Mouse (Mus musculus): Measurements from ENCODE around the gene Pde4d.

Gene Pde4d

GRCm38 (mm10) chr13:109903764-109904510 is 1454.2 kb downstream of the Pde4d start:
- in situ Hi-C loops (cut with MboI, MseI): loop anchor here (5.0 to 10.0 kb wide), 2 partner anchors 82 to 669 kb away; no protein-coding TSS in a partner anchor

- in situ Hi-C loops (cut with MboI, MseI): loop anchor here in 1 of 2 experiments (10.0 kb wide), 1 partner anchor 672 kb away; no protein-coding TSS in a partner anchor
These were observed 1456.7 kb downstream of the Pde4d start for GRCm38 (mm10) chr13:109906342-109906888.

GRCm38 (mm10) chr13:109907634-109908033 is 1457.9 kb downstream of the Pde4d start:
- in situ Hi-C loops (cut with MboI, MseI): loop anchor here in 1 of 2 experiments (10.0 kb wide), 1 partner anchor 673 kb away; no protein-coding TSS in a partner anchor

GRCm38 (mm10) chr13:109908386-109908785 is 1458.6 kb downstream of the Pde4d start:
- in situ Hi-C loops (cut with MboI, MseI): loop anchor here in 1 of 2 experiments (10.0 kb wide), 1 partner anchor 674 kb away; no protein-coding TSS in a partner anchor

GRCm38 (mm10) chr13:109909111-109909510 is 1459.4 kb downstream of the Pde4d start:
- in situ Hi-C loops (cut with MboI, MseI): loop anchor here in 1 of 2 experiments (10.0 kb wide), 1 partner anchor 674 kb away; no protein-coding TSS in a partner anchor

- in situ Hi-C loops (cut with MboI, MseI): loop anchor here (5.0 kb wide), 3 partner anchors 84 to 139 kb away; no protein-coding TSS in a partner anchor
These were observed 1461.2 kb downstream of the Pde4d start for GRCm38 (mm10) chr13:109910915-109911314.

- in situ Hi-C loops (cut with MboI, MseI): loop anchor here (5.0 kb wide), 3 partner anchors 85 to 140 kb away; no protein-coding TSS in a partner anchor
These were observed 1462.9 kb downstream of the Pde4d start for GRCm38 (mm10) chr13:109912635-109913034.

GRCm38 (mm10) chr13:109914246-109914645 is 1464.5 kb downstream of the Pde4d start:
- in situ Hi-C loops (cut with MboI, MseI): loop anchor here (5.0 kb wide), 3 partner anchors 87 to 142 kb away; no protein-coding TSS in a partner anchor

- in situ Hi-C loops (cut with MboI, MseI): loop anchor here (5.0 kb wide), 3 partner anchors 88 to 143 kb away; no protein-coding TSS in a partner anchor
These were observed 1465.1 kb downstream of the Pde4d start for GRCm38 (mm10) chr13:109914846-109915245.

GRCm38 (mm10) chr13:109915501-109915900 is 1465.8 kb downstream of the Pde4d start:
- in situ Hi-C loops (cut with MboI, MseI): no loop called here

- in situ Hi-C loops (cut with MboI, MseI): no loop called here
These were observed 1466.2 kb downstream of the Pde4d start for GRCm38 (mm10) chr13:109915964-109916363.

GRCm38 (mm10) chr13:109917551-109917950 is 1467.8 kb downstream of the Pde4d start:
- in situ Hi-C loops (cut with MboI, MseI): no loop called here

GRCm38 (mm10) chr13:109918631-109919030 is 1468.9 kb downstream of the Pde4d start:
- in situ Hi-C loops (cut with MboI, MseI): no loop called here

- in situ Hi-C loops (cut with MboI, MseI): loop anchor here (10.0 kb wide), 2 partner anchors 445 to 455 kb away; no protein-coding TSS in a partner anchor
These were observed 1470.5 kb downstream of the Pde4d start for GRCm38 (mm10) chr13:109920256-109920655.

- in situ Hi-C loops (cut with MboI, MseI): loop anchor here (10.0 kb wide), 2 partner anchors 443 to 453 kb away; no protein-coding TSS in a partner anchor
These were observed 1471.7 kb downstream of the Pde4d start for GRCm38 (mm10) chr13:109921336-109922038.

- in situ Hi-C loops (cut with MboI, MseI): loop anchor here (10.0 kb wide), 2 partner anchors 443 to 453 kb away; no protein-coding TSS in a partner anchor
These were observed 1472.5 kb downstream of the Pde4d start for GRCm38 (mm10) chr13:109922228-109922627.

- in situ Hi-C loops (cut with MboI, MseI): loop anchor here (10.0 kb wide), 2 partner anchors 442 to 452 kb away; no protein-coding TSS in a partner anchor
These were observed 1473.0 kb downstream of the Pde4d start for GRCm38 (mm10) chr13:109922782-109923181.

- in situ Hi-C loops (cut with MboI, MseI): loop anchor here (10.0 kb wide), 2 partner anchors 440 to 450 kb away; no protein-coding TSS in a partner anchor
These were observed 1475.0 kb downstream of the Pde4d start for GRCm38 (mm10) chr13:109924771-109925170.

- in situ Hi-C loops (cut with MboI, MseI): loop anchor here (10.0 kb wide), 2 partner anchors 438 to 448 kb away; no protein-coding TSS in a partner anchor
These were observed 1476.7 kb downstream of the Pde4d start for GRCm38 (mm10) chr13:109926277-109926920.

- in situ Hi-C loops (cut with MboI, MseI): loop anchor here (10.0 kb wide), 2 partner anchors 437 to 447 kb away; no protein-coding TSS in a partner anchor
These were observed 1478.0 kb downstream of the Pde4d start for GRCm38 (mm10) chr13:109927782-109928181.
